Mouse (Mus musculus): ENCODE measurements around the gene Cnnm2. TPM values are rescaled to one million over a fixed set of nuclear protein-coding genes. Genes with fewer than 3 reads are reported as not detected.
A peak's percentile ranks its signal among the peaks of the same experiment; 100 is the strongest.

The Cnnm2 gene
- polyA plus RNA-seq, 1 experiment from 2014 or later, result 6.5 TPM

GRCm38 (mm10) chr19:46893484-46893883 lies 132.1 kb downstream of the Cnnm2 start:
- Histone ChIP-seq H3K36me3 (ENCODE audit: control insufficient read depth, insufficient read depth) (peaks cover 47% of the 10 kb centered on the region), H3K4me3 (ENCODE audit: low read depth, low read length) (no peak overlapping the region), H3K9me3 (ENCODE audit: control insufficient read depth) (no peaks in the 10 kb centered on the region), H3K4me1 (replicated peaks; ENCODE audit: control insufficient read depth, insufficient read depth, low read length) (no peaks in the 10 kb centered on the region), H3K27me3 (replicated peaks; ENCODE audit: control insufficient read depth, insufficient read depth, low read length) (no peaks in the 10 kb centered on the region), H3K27ac (ENCODE audit: low read depth, low read length) (no peak overlapping the region), H3K9ac (ENCODE audit: low read depth, low read length) (no peak overlapping the region), H3K4me2 (replicated peaks; ENCODE audit: low read depth) (no peak overlapping the region)
- WGBS, result 88% methylated on average over 7 of the region's 7 CpGs
- no peak for TF ChIP-seq CTCF (IDR thresholded peaks at IDR 0.05; ENCODE audit: low read depth)
- no peak for ATAC-seq

GRCm38 (mm10) chr19:46897135-46897534 lies 135.7 kb downstream of the Cnnm2 start:
- no peak overlapping the region for H3K9ac ChIP-seq (ENCODE audit: low read depth, low read length)
- no peak for ATAC-seq
- no peaks in the 10 kb centered on the region for H3K9me3 ChIP-seq (ENCODE audit: control insufficient read depth)
- peak overlapping the region; percentile 46; the same call in 1 of the 2 replicates for H3K27ac ChIP-seq (ENCODE audit: low read depth, low read length)
- no peak overlapping the region for H3K4me3 ChIP-seq (ENCODE audit: low read depth, low read length)
- no peaks in the 10 kb centered on the region for H3K27me3 ChIP-seq (replicated peaks; ENCODE audit: control insufficient read depth, insufficient read depth, low read length)
- H3K4me1 ChIP-seq (replicated peaks; ENCODE audit: control insufficient read depth, insufficient read depth, low read length), result 0 out of 2 replicates have a peak, but pooled peaks cover 3% of the 10 kb centered on the region
- H3K36me3 ChIP-seq (ENCODE audit: control insufficient read depth, insufficient read depth), result peaks cover 12% of the 10 kb centered on the region
- WGBS, result 87% methylated on average over 3 of the region's 3 CpGs
- TF ChIP-seq CTCF (IDR thresholded peaks at IDR 0.05; ENCODE audit: low read depth), result peak; percentile 44
- no peak overlapping the region for H3K4me2 ChIP-seq (replicated peaks; ENCODE audit: low read depth)

- ATAC-seq, result no peak
- H3K9me3 ChIP-seq (ENCODE audit: control insufficient read depth), result no peaks in the 10 kb centered on the region
- H3K4me1 ChIP-seq (replicated peaks; ENCODE audit: control insufficient read depth, insufficient read depth, low read length), result 0 out of 2 replicates have a peak, but pooled peaks cover 3% of the 10 kb centered on the region
- no peak overlapping the region for H3K27ac ChIP-seq (ENCODE audit: low read depth, low read length)
- H3K9ac ChIP-seq (ENCODE audit: low read depth, low read length), result no peak overlapping the region
- H3K4me3 ChIP-seq (ENCODE audit: low read depth, low read length), result no peak overlapping the region
- no peak for TF ChIP-seq CTCF (IDR thresholded peaks at IDR 0.05; ENCODE audit: low read depth)
- peaks cover 11% of the 10 kb centered on the region; the same call in 1 of the 2 replicates for H3K36me3 ChIP-seq (ENCODE audit: control insufficient read depth, insufficient read depth)
- 85% methylated on average over 5 of the region's 5 CpGs for WGBS
- H3K27me3 ChIP-seq (replicated peaks; ENCODE audit: control insufficient read depth, insufficient read depth, low read length), result no peaks in the 10 kb centered on the region
- H3K4me2 ChIP-seq (replicated peaks; ENCODE audit: low read depth), result no peak overlapping the region
Measured at GRCm38 (mm10) chr19:46898222-46898621, 136.8 kb downstream of the Cnnm2 start.

GRCm38 (mm10) chr19:46899306-46899705 lies 137.9 kb downstream of the Cnnm2 start:
- no peak overlapping the region for H3K4me2 ChIP-seq (replicated peaks; ENCODE audit: low read depth)
- WGBS, result 51% methylated on average over 5 of the region's 5 CpGs
- H3K27ac ChIP-seq (ENCODE audit: low read depth, low read length), result no peak overlapping the region
- peaks cover 11% of the 10 kb centered on the region for H3K36me3 ChIP-seq (ENCODE audit: control insufficient read depth, insufficient read depth)
- no peak overlapping the region for H3K4me3 ChIP-seq (ENCODE audit: low read depth, low read length)
- no peak for ATAC-seq
- H3K9ac ChIP-seq (ENCODE audit: low read depth, low read length), result no peak overlapping the region
- TF ChIP-seq CTCF (IDR thresholded peaks at IDR 0.05; ENCODE audit: low read depth), result no peak
- 0 out of 2 replicates have a peak, but pooled peaks cover 3% of the 10 kb centered on the region for H3K4me1 ChIP-seq (replicated peaks; ENCODE audit: control insufficient read depth, insufficient read depth, low read length)
- H3K27me3 ChIP-seq (replicated peaks; ENCODE audit: control insufficient read depth, insufficient read depth, low read length), result no peaks in the 10 kb centered on the region
- no peaks in the 10 kb centered on the region for H3K9me3 ChIP-seq (ENCODE audit: control insufficient read depth)

- H3K27me3 ChIP-seq (replicated peaks; ENCODE audit: control insufficient read depth, insufficient read depth, low read length), result no peaks in the 10 kb centered on the region
- H3K4me2 ChIP-seq (replicated peaks; ENCODE audit: low read depth), result no peak overlapping the region
- TF ChIP-seq CTCF (IDR thresholded peaks at IDR 0.05; ENCODE audit: low read depth), result no peak
- 56% methylated on average over 5 of the region's 5 CpGs for WGBS
- no peak overlapping the region for H3K27ac ChIP-seq (ENCODE audit: low read depth, low read length)
- ATAC-seq, result no peak
- H3K36me3 ChIP-seq (ENCODE audit: control insufficient read depth, insufficient read depth), result peaks cover 11% of the 10 kb centered on the region
- H3K9ac ChIP-seq (ENCODE audit: low read depth, low read length), result no peak overlapping the region
- 0 out of 2 replicates have a peak, but pooled peaks cover 3% of the 10 kb centered on the region for H3K4me1 ChIP-seq (replicated peaks; ENCODE audit: control insufficient read depth, insufficient read depth, low read length)
- no peaks in the 10 kb centered on the region for H3K9me3 ChIP-seq (ENCODE audit: control insufficient read depth)
- no peak overlapping the region for H3K4me3 ChIP-seq (ENCODE audit: low read depth, low read length)
Measured at GRCm38 (mm10) chr19:46899871-46900270, 138.5 kb downstream of the Cnnm2 start.

GRCm38 (mm10) chr19:46900786-46901185 lies 139.4 kb downstream of the Cnnm2 start:
- H3K4me2 ChIP-seq (replicated peaks; ENCODE audit: low read depth), result no peak overlapping the region
- ATAC-seq, result no peak
- H3K4me3 ChIP-seq (ENCODE audit: low read depth, low read length), result no peak overlapping the region
- TF ChIP-seq CTCF (IDR thresholded peaks at IDR 0.05; ENCODE audit: low read depth), result no peak
- no peaks in the 10 kb centered on the region for H3K9me3 ChIP-seq (ENCODE audit: control insufficient read depth)
- 97% methylated on average over 6 of the region's 6 CpGs for WGBS
- H3K27ac ChIP-seq (ENCODE audit: low read depth, low read length), result no peak overlapping the region
- H3K36me3 ChIP-seq (ENCODE audit: control insufficient read depth, insufficient read depth), result peaks cover 11% of the 10 kb centered on the region
- 0 out of 2 replicates have a peak, but pooled peaks cover 3% of the 10 kb centered on the region for H3K4me1 ChIP-seq (replicated peaks; ENCODE audit: control insufficient read depth, insufficient read depth, low read length)
- H3K9ac ChIP-seq (ENCODE audit: low read depth, low read length), result no peak overlapping the region
- no peaks in the 10 kb centered on the region for H3K27me3 ChIP-seq (replicated peaks; ENCODE audit: control insufficient read depth, insufficient read depth, low read length)

- peaks cover 11% of the 10 kb centered on the region for H3K36me3 ChIP-seq (ENCODE audit: control insufficient read depth, insufficient read depth)
- no peak for ATAC-seq
- 72% methylated on average over 5 of the region's 5 CpGs for WGBS
Measured at GRCm38 (mm10) chr19:46901323-46901722, 139.9 kb downstream of the Cnnm2 start.

More at GRCm38 (mm10) chr19:46901323-46901722, 139.9 kb downstream of the Cnnm2 start:
- Histone ChIP-seq H3K27ac (ENCODE audit: low read depth, low read length) (no peak overlapping the region), H3K4me1 (replicated peaks; ENCODE audit: control insufficient read depth, insufficient read depth, low read length) (0 out of 2 replicates have a peak, but pooled peaks cover 3% of the 10 kb centered on the region), H3K4me2 (replicated peaks; ENCODE audit: low read depth) (no peak overlapping the region), H3K9ac (ENCODE audit: low read depth, low read length) (no peak overlapping the region), H3K9me3 (ENCODE audit: control insufficient read depth) (no peaks in the 10 kb centered on the region), H3K4me3 (ENCODE audit: low read depth, low read length) (no peak overlapping the region), H3K27me3 (replicated peaks; ENCODE audit: control insufficient read depth, insufficient read depth, low read length) (no peaks in the 10 kb centered on the region)
- no peak for TF ChIP-seq CTCF (IDR thresholded peaks at IDR 0.05; ENCODE audit: low read depth)
